Mouse (Mus musculus) lung, postnatal 0 days (tissue): ENCODE measurements at regions not wholly inside any gene's neighbourhood (a gene's known extent, or its start where the extent isn't known, plus 50 kb on each side); places are given as distances from the start of the nearest gene placed in this dataset.

Source experiments
- ATAC-seq: fragments of 200-750 bp; cut with Nextera tagmentation; 2 replicates; pipeline ENCODE4 v1.8.0; 2017; ENCODE audit warnings: moderate library complexity
- DNase-seq: peaks from one replicate; pipeline ENCODE4 v3.0.0-alpha.2; 2016; ENCODE audit warnings: low spot score
- H3K27ac ChIP-seq: fragments of 300-500 bp; sonication (generic); 2 replicates; pipeline ENCODE4 v1.5.1; 2014; ENCODE audit warnings: antibody characterized with exemption, mild to moderate bottlenecking, low read length, mixed read lengths
- H3K27me3 ChIP-seq: fragments of 300-500 bp; sonication (generic); replicated peaks from 2 replicates; pipeline ENCODE4 v1.6.1; 2014; ENCODE audit warnings: low read length, mixed read lengths; ENCODE audit not compliant: insufficient read depth
- H3K36me3 ChIP-seq: fragments of 300-500 bp; sonication (generic); 2 replicates; pipeline ENCODE4 v1.6.1; 2014; ENCODE audit warnings: low read length, mixed read lengths; ENCODE audit not compliant: insufficient read depth
- H3K4me1 ChIP-seq: fragments of 300-500 bp; sonication (generic); 2 replicates; pipeline ENCODE4 v1.6.1; 2014; ENCODE audit warnings: antibody characterized with exemption, low read depth, low read length, mixed read lengths; ENCODE audit not compliant: insufficient read depth
- H3K4me2 ChIP-seq: fragments of 300-500 bp; sonication (generic); replicated peaks from 2 replicates; pipeline ENCODE4 v1.6.1; 2014; ENCODE audit warnings: low read depth, mild to moderate bottlenecking, low read length, moderate library complexity, mixed read lengths
- H3K4me3 ChIP-seq: fragments of 300-500 bp; sonication (generic); 2 replicates; pipeline ENCODE4 v1.5.1; 2014; ENCODE audit warnings: low read depth, low read length
- H3K9ac ChIP-seq: fragments of 300-500 bp; sonication (generic); replicated peaks from 2 replicates; pipeline ENCODE4 v1.6.1; 2014; ENCODE audit warnings: low read depth, mild to moderate bottlenecking
- H3K9me3 ChIP-seq: fragments of 300-500 bp; sonication (generic); 2 replicates; pipeline ENCODE4 v1.6.1; 2016; ENCODE audit warnings: low read length, mixed read lengths
- CTCF ChIP-seq: IDR thresholded peaks from 2 replicates; pipeline ENCODE4 v1.5.1; 2016; ENCODE audit warnings: antibody characterized with exemption, mild to moderate bottlenecking
- EP300 ChIP-seq: IDR thresholded peaks from 2 replicates; pipeline ENCODE4 v1.6.1; 2016; ENCODE audit warnings: antibody characterized with exemption, mild to moderate bottlenecking, control low read depth
- WGBS: fragments of 180-500 bp; shearing (Covaris S2); extraction: QIAGEN DNeasy Blood & Tissue Kit; methylation state at CpG from one replicate; pipeline ENCODE4 v1.1.7; 2014; 5-methylcytosine and 5-hydroxymethylcytosine counted together

DNA sequence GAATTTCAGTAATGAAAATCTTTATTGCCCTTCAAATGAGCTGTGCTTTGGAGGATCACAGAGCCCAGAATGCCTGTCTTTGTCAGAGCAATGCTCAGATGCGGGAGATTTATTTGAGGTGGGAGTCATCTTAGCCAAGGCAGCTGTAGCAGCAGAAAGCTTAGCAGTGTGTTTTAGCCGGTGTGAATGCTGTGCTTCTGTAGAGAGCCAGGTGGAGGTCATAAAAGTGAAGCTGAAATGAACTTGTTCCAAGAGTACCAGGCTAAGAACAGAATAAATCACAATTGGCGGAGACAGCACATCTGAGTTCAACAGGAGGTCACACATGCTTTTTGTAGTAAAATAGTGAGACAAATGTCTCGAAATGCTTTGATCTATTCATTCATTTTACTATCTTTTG, 539.3 kb upstream of the Sox11 start:
- Histone ChIP-seq H3K9ac (no peak overlapping the region), H3K27me3 (no peaks in the 10 kb centered on the region), H3K36me3 (no peaks in the 10 kb centered on the region), H3K9me3 (no peaks in the 10 kb centered on the region), H3K4me2 (no peak overlapping the region), H3K4me1 (no peaks in the 10 kb centered on the region), H3K4me3 (no peak overlapping the region), H3K27ac (no peak overlapping the region)
- 47% methylated on average over 4 of the region's 4 CpGs for WGBS
- ATAC-seq (no peak), DNase-seq (no peak)
- TF ChIP-seq CTCF: no peak
- TF ChIP-seq EP300: no peak

DNA sequence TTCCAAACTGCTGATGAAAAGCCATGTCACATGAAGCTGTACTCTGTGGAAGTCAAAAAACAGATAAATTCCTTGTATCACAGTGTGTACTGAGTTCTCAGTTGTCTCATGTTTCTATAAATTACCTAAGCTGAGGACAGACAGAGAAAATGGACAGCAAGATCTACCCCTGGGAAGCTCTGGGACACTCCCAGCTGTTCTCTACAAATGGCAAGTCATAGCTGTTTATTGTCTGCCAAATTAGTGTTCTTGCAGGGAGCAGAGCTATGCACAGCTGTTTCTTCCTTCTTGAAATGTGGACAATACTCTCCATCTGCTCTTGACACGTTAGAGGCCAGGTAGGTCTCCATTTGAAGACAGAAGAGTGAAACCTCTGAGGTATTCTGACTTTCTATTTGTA, 524.0 kb upstream of the Sox11 start:
- DNase-seq (peak; percentile 51), ATAC-seq (peak; percentile 43; the same call in 1 of the 2 replicates)
- no peak overlapping the region for H3K4me3 ChIP-seq
- no peak overlapping the region for H3K27ac ChIP-seq
- H3K36me3 ChIP-seq: no peaks in the 10 kb centered on the region
- no peaks in the 10 kb centered on the region for H3K9me3 ChIP-seq
- H3K4me1 ChIP-seq: no peaks in the 10 kb centered on the region
- H3K27me3 ChIP-seq: no peaks in the 10 kb centered on the region
- 33% methylated on average over 1 of the region's 1 CpGs for WGBS
- H3K4me2 ChIP-seq: no peak overlapping the region
- no peak overlapping the region for H3K9ac ChIP-seq
- TF ChIP-seq CTCF (no peak), EP300 (no peak; the same call in 1 of the 2 replicates)

DNA sequence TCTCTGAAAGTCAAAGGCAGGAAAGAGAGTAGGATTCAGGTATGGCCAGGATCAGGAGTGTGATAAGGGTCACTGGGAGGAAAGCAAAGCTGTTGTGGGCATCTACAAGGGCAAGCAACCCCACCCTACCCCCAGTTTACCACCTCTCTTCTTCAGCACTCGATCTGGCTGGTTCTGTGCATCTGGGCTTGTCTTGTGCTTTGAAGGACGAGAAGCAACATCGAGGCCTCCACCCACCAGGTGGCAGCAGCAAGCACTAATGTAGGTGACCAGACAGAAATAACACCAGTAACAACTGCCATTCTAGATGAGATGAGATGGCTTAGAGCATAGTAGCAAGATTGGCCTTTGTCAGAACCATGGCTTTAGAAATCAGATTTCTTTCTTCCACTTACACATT, 507.2 kb upstream of the Sox11 start:
- no peak for DNase-seq
- no peaks in the 10 kb centered on the region for H3K4me1 ChIP-seq
- WGBS: 86% methylated on average over 3 of the region's 3 CpGs

GRCm38 (mm10) chr12:27849099-27849498, 506.7 kb upstream of the Sox11 start:
- TF ChIP-seq EP300 (no peak), CTCF (no peak)
- Histone ChIP-seq H3K27ac (no peak overlapping the region), H3K9ac (no peak overlapping the region), H3K9me3 (no peaks in the 10 kb centered on the region), H3K4me2 (no peak overlapping the region), H3K27me3 (no peaks in the 10 kb centered on the region), H3K4me3 (no peak overlapping the region), H3K36me3 (no peaks in the 10 kb centered on the region), H3K4me1 (no peaks in the 10 kb centered on the region)
- 73% methylated on average over 3 of the region's 3 CpGs for WGBS
- ATAC-seq (no peak), DNase-seq (no peak)

More for the DNA sequence above, 507.2 kb upstream of the Sox11 start:
- Histone ChIP-seq H3K4me2 (no peak overlapping the region), H3K27me3 (no peaks in the 10 kb centered on the region), H3K4me3 (no peak overlapping the region), H3K36me3 (no peaks in the 10 kb centered on the region), H3K9ac (no peak overlapping the region), H3K27ac (no peak overlapping the region), H3K9me3 (no peaks in the 10 kb centered on the region)
- ATAC-seq: no peak
- TF ChIP-seq CTCF (peak; percentile 56), EP300 (no peak)

- no peaks in the 10 kb centered on the region for H3K9me3 ChIP-seq
- H3K9ac ChIP-seq: no peak overlapping the region
- DNase-seq (no peak), ATAC-seq (no peak)
- H3K4me3 ChIP-seq: no peak overlapping the region
- H3K27me3 ChIP-seq: no peaks in the 10 kb centered on the region
- TF ChIP-seq CTCF (no peak), EP300 (no peak)
- no peak overlapping the region for H3K27ac ChIP-seq
- WGBS: 80% methylated on average over 5 of the region's 5 CpGs
- H3K4me2 ChIP-seq: no peak overlapping the region
- H3K36me3 ChIP-seq: no peaks in the 10 kb centered on the region
- H3K4me1 ChIP-seq: no peaks in the 10 kb centered on the region
Measured at GRCm38 (mm10) chr12:27848141-27848540, 505.8 kb upstream of the Sox11 start.

GRCm38 (mm10) chr12:27847397-27847796, 505.0 kb upstream of the Sox11 start:
- ATAC-seq: no peak
- TF ChIP-seq CTCF: no peak
- no peak for TF ChIP-seq EP300
- Histone ChIP-seq H3K4me2 (no peak overlapping the region), H3K4me1 (no peaks in the 10 kb centered on the region), H3K36me3 (no peaks in the 10 kb centered on the region), H3K27me3 (no peaks in the 10 kb centered on the region), H3K9me3 (no peaks in the 10 kb centered on the region), H3K4me3 (no peak overlapping the region), H3K9ac (no peak overlapping the region), H3K27ac (no peak overlapping the region)
- 61% methylated on average over 10 of the region's 10 CpGs for WGBS
- DNase-seq: no peak

DNA sequence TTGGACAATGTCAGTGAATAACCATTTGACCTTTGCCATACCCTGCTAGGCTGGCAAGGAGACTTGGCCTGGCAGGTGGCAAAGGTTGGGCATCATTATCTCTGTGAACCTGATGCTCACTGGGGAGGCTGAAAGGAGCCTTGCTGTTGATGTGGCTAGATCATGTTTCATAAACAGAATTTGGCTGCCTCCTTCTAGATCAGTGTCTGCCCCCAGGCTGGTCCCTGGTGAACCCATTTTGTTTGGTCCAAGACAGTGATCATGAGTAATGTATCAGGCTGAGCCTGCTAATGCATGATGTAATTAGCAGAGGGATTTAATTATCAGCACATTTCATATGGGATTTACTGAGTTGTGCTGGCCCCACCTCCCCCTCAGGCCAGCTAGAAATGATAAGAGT, 502.6 kb upstream of the Sox11 start:
- Histone ChIP-seq H3K27me3 (no peaks in the 10 kb centered on the region), H3K36me3 (no peaks in the 10 kb centered on the region), H3K4me2 (no peak overlapping the region), H3K4me1 (no peaks in the 10 kb centered on the region), H3K9me3 (no peaks in the 10 kb centered on the region), H3K4me3 (no peak overlapping the region), H3K9ac (no peak overlapping the region), H3K27ac (no peak overlapping the region)
- TF ChIP-seq CTCF (no peak), EP300 (no peak)
- DNase-seq (no peak), ATAC-seq (no peak)
